Mouse (Mus musculus): ENCODE results near the gene Trmt1. TPM values are rescaled to one million over a fixed set of nuclear protein-coding genes. Genes with fewer than 3 reads are reported as not detected.

The Trmt1 gene
- total RNA-seq, 1 experiment: 260 TPM

DNA sequence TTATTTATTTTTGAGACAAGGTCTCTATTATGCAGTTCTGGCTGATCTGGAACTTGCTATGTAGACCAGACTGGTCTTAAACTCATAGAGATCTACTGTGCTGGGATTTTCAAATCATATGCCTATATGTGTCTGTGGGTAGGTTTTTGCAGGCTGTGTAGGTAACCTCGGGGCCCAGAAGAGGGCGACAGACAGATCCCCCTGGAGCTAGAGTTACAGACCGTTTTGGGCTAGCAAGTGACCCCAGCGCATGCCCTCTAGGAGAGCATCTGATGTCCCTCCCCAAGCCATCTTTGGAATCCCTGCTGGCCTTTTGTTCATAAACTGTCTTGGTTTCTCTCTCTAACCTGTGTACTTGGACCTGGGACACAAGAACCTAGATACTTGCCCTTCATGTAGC, 31.5 kb upstream of the Trmt1 start:
- H3K4me3 ChIP-seq (ENCODE audit: insufficient read depth in 1 of 2, low read depth in 1 of 2, low read length in 2 of 2, poor library complexity in 1 of 2, severe bottlenecking in 1 of 2): peak overlapping the region; percentile 46 to 83; a peak in 3 of 4 replicates
- peak overlapping the region; percentile 97 for H3K27ac ChIP-seq (ENCODE audit: insufficient read depth, low read depth, low read length, poor library complexity, severe bottlenecking)
- H3K9me3 ChIP-seq (ENCODE audit: control insufficient read depth, insufficient read depth, low read depth, low read length): no peaks in the 10 kb centered on the region
- no peak for DNase-seq (ENCODE audit: low read depth, low spot score)
- TF ChIP-seq CHD2 (IDR thresholded peaks at IDR 0.05; ENCODE audit: low read depth, low read length): no peak
- no peak for TF ChIP-seq ZNF384 (IDR thresholded peaks at IDR 0.05; ENCODE audit: low read depth, low read length)
- TF ChIP-seq HCFC1 (IDR thresholded peaks at IDR 0.05; ENCODE audit: borderline replicate concordance, insufficient read depth, low read length): no peak
- TF ChIP-seq MAFK (IDR thresholded peaks at IDR 0.05; ENCODE audit: insufficient read depth, low read depth, low read length): no peak
- TF ChIP-seq ZC3H11A (IDR thresholded peaks at IDR 0.05; ENCODE audit: borderline replicate concordance, low read depth, low read length): no peak
- peak overlapping the region; percentile 62 for H3K9ac ChIP-seq (ENCODE audit: insufficient read depth, low read depth, low read length, poor library complexity, severe bottlenecking)
- peaks cover 13 to 15% of the 10 kb centered on the region in 2 experiments for H3K4me1 ChIP-seq (ENCODE audit: control insufficient read depth in 2 of 2, insufficient read depth in 2 of 2, low read length in 2 of 2, poor library complexity in 1 of 2)
- H3K36me3 ChIP-seq (ENCODE audit: control insufficient read depth, insufficient read depth, low read length, poor library complexity, severe bottlenecking): no peaks in the 10 kb centered on the region
- in situ Hi-C loops (cut with MboI; ENCODE audit: low sequenced_read_pairs in 2 of 2, unreplicated experiment in 2 of 2): no loop called here

DNA sequence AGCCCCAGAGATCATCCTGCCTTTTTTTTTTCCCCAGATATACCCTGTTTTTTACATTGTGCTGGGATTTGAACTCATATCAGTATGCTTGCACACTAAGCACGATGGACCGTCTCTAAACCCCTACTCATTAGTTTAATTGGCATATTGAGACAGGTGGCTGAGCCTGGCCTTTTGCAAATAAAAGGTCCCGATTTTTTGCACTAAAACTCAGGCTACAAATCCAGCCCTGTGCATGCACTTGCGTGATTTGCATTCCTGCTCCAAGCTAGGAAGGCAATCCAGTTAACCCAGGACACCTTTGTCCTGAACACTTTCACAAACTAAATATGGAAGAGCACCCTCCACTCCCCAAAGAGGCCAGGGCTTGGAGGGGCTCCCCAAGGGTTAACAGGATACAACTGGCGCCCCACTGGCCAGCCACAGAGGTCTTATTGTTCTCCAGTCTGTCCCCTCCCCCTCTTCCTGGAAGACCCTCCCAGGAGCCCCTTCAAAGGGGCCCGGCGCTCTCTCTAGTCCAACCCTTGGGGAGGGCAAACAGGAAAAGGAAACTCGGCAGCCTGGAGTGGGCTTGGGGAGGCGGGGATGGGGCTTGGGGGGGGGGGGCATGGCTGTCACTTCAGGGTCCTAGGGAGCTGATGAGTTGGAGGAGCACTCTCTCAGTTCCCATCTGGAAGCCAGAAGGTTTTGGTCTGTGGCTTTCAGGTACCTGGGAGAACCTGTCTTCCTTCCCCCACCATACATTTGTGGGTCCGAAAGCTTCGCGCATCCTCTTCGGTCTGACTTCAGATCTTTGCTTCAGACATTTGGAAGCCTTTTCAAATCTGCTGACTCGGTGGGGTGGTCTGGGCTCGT, 30.5 kb upstream of the Trmt1 start:
- H3K4me3 ChIP-seq (ENCODE audit: insufficient read depth in 1 of 2, low read depth in 1 of 2, low read length in 2 of 2, poor library complexity in 1 of 2, severe bottlenecking in 1 of 2): peak overlapping the region; percentile 77 to 83
- no peaks in the 10 kb centered on the region for H3K9me3 ChIP-seq (ENCODE audit: control insufficient read depth, insufficient read depth, low read depth, low read length)
- no peaks in the 10 kb centered on the region for H3K36me3 ChIP-seq (ENCODE audit: control insufficient read depth, insufficient read depth, low read length, poor library complexity, severe bottlenecking)
- H3K4me1 ChIP-seq (ENCODE audit: control insufficient read depth in 2 of 2, insufficient read depth in 2 of 2, low read length in 2 of 2, poor library complexity in 1 of 2): peaks cover 13 to 14% of the 10 kb centered on the region in 2 experiments
- TF ChIP-seq ZNF384 (IDR thresholded peaks at IDR 0.05; ENCODE audit: low read depth, low read length) (0 out of 2 replicates have a peak, but pooled peaks have one; percentile 34), ZC3H11A (IDR thresholded peaks at IDR 0.05; ENCODE audit: borderline replicate concordance, low read depth, low read length) (no peak), MAFK (IDR thresholded peaks at IDR 0.05; ENCODE audit: insufficient read depth, low read depth, low read length) (0 out of 2 replicates have a peak, but pooled peaks have one; percentile 15)
- DNase-seq (ENCODE audit: low read depth, low spot score): no peak
- H3K27ac ChIP-seq (ENCODE audit: insufficient read depth, low read depth, low read length, poor library complexity, severe bottlenecking): peak overlapping the region; percentile 97
- peak overlapping the region; percentile 89 for H3K9ac ChIP-seq (ENCODE audit: insufficient read depth, low read depth, low read length, poor library complexity, severe bottlenecking)
- in situ Hi-C loops (cut with MboI; ENCODE audit: low sequenced_read_pairs in 2 of 2, unreplicated experiment in 2 of 2): no loop called here

DNA sequence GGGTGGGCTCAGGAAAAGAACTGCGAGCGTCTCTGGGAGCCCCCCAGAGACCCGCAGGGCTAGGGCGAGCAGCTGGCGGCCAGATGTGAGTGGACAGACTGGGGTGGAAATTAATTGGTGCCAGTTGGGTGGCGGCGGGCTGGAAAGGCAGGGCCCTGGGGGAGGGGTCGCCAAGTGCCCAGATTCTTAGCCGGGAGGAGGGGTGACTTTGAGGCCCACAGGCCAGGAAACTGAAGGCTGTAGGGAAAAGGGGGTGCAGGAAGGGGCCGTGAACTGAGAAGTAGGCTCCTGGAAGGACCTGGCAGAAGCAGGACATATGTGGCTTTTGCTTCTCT, 29.9 kb upstream of the Trmt1 start:
- Histone ChIP-seq H3K4me1 (ENCODE audit: control insufficient read depth in 2 of 2, insufficient read depth in 2 of 2, low read length in 2 of 2, poor library complexity in 1 of 2) (peaks cover 11 to 14% of the 10 kb centered on the region in 2 experiments), H3K9me3 (ENCODE audit: control insufficient read depth, insufficient read depth, low read depth, low read length) (no peaks in the 10 kb centered on the region), H3K4me3 (ENCODE audit: insufficient read depth in 1 of 2, low read depth in 1 of 2, low read length in 2 of 2, poor library complexity in 1 of 2, severe bottlenecking in 1 of 2) (peak overlapping the region; percentile 77 to 83), H3K27ac (ENCODE audit: insufficient read depth, low read depth, low read length, poor library complexity, severe bottlenecking) (peak overlapping the region; percentile 97), H3K9ac (ENCODE audit: insufficient read depth, low read depth, low read length, poor library complexity, severe bottlenecking) (peak overlapping the region; percentile 89), H3K36me3 (ENCODE audit: control insufficient read depth, insufficient read depth, low read length, poor library complexity, severe bottlenecking) (no peaks in the 10 kb centered on the region)
- in situ Hi-C loops (cut with MboI; ENCODE audit: low sequenced_read_pairs in 2 of 2, unreplicated experiment in 2 of 2): no loop called here
- DNase-seq (ENCODE audit: low read depth, low spot score): no peak
- TF ChIP-seq CHD2 (IDR thresholded peaks at IDR 0.05; ENCODE audit: low read depth, low read length) (no peak), HCFC1 (IDR thresholded peaks at IDR 0.05; ENCODE audit: borderline replicate concordance, insufficient read depth, low read length) (no peak), ZNF384 (IDR thresholded peaks at IDR 0.05; ENCODE audit: low read depth, low read length) (no peak), ZC3H11A (IDR thresholded peaks at IDR 0.05; ENCODE audit: borderline replicate concordance, low read depth, low read length) (no peak), MAFK (IDR thresholded peaks at IDR 0.05; ENCODE audit: insufficient read depth, low read depth, low read length) (no peak)

DNA sequence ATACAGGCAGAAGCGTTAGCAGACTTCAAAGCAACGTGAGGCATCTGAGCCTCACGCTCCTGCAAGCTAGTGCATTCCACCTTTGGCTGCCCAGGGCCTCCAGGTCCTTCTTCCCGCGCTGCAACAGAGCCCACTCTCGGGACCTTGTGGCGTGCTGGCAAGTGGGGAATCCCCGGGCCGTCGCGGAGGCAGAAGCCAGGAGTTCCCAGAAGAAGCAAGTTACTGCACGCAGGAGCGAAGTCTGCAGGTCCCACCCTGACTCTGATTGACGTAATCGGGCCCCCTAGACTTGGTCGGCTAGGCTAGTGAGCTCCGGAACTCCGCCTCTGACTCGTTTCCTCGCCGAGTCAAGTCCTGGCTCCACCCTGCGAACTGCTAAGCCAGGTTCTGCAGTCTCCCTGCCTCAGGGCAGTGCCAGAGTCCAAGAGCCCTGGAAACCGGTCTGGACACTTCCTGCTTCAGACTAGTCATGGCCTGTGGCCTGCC, 29.4 kb upstream of the Trmt1 start:
- H3K4me1 ChIP-seq (ENCODE audit: control insufficient read depth in 2 of 2, insufficient read depth in 2 of 2, low read length in 2 of 2, poor library complexity in 1 of 2): peaks cover 9 to 14% of the 10 kb centered on the region in 2 experiments

More for the DNA sequence above, 29.4 kb upstream of the Trmt1 start:
- H3K27ac ChIP-seq (ENCODE audit: insufficient read depth, low read depth, low read length, poor library complexity, severe bottlenecking): peak overlapping the region; percentile 97
- peaks cover 4% of the 10 kb centered on the region for H3K36me3 ChIP-seq (ENCODE audit: control insufficient read depth, insufficient read depth, low read length, poor library complexity, severe bottlenecking)
- H3K9ac ChIP-seq (ENCODE audit: insufficient read depth, low read depth, low read length, poor library complexity, severe bottlenecking): peak overlapping the region; percentile 89
- in situ Hi-C loops (cut with MboI; ENCODE audit: low sequenced_read_pairs in 2 of 2, unreplicated experiment in 2 of 2): no loop called here
- peak overlapping the region; percentile 77 to 83 for H3K4me3 ChIP-seq (ENCODE audit: insufficient read depth in 1 of 2, low read depth in 1 of 2, low read length in 2 of 2, poor library complexity in 1 of 2, severe bottlenecking in 1 of 2)
- TF ChIP-seq ZC3H11A (IDR thresholded peaks at IDR 0.05; ENCODE audit: borderline replicate concordance, low read depth, low read length) (no peak), MAFK (IDR thresholded peaks at IDR 0.05; ENCODE audit: insufficient read depth, low read depth, low read length) (no peak), CHD2 (IDR thresholded peaks at IDR 0.05; ENCODE audit: low read depth, low read length) (no peak), ZNF384 (IDR thresholded peaks at IDR 0.05; ENCODE audit: low read depth, low read length) (no peak), HCFC1 (IDR thresholded peaks at IDR 0.05; ENCODE audit: borderline replicate concordance, insufficient read depth, low read length) (no peak)
- DNase-seq (ENCODE audit: low read depth, low spot score): no peak
- H3K9me3 ChIP-seq (ENCODE audit: control insufficient read depth, insufficient read depth, low read depth, low read length): no peaks in the 10 kb centered on the region

Data from ES-E14 (cell line).